Mouse (Mus musculus) frontal cortex, adult (tissue): ENCODE measurements at regions not wholly inside any gene's neighbourhood (a gene's known extent, or its start where the extent isn't known, plus 50 kb on each side); places are given as distances from the start of the nearest gene placed in this dataset.

ENCODE experiments used
- ATAC-seq: cut with Nextera tagmentation; 2 replicates; pipeline ENCODE4 v1.9.2; 2017; ENCODE audit warnings: mild to moderate bottlenecking, moderate library complexity, mixed read lengths; ENCODE audit not compliant: low TSS enrichment

- no peak for ATAC-seq
Measured at GRCm38 (mm10) chr19:52600410-52600809, 336.3 kb downstream of the Ins1 start.

- no peak for ATAC-seq
Measured at GRCm38 (mm10) chr19:52565401-52565800, 301.3 kb downstream of the Ins1 start.

- no peak for ATAC-seq
Measured at GRCm38 (mm10) chr19:52534758-52535157, 270.7 kb downstream of the Ins1 start.

GRCm38 (mm10) chr19:52525509-52525908, 261.4 kb downstream of the Ins1 start:
- no peak for ATAC-seq

DNA sequence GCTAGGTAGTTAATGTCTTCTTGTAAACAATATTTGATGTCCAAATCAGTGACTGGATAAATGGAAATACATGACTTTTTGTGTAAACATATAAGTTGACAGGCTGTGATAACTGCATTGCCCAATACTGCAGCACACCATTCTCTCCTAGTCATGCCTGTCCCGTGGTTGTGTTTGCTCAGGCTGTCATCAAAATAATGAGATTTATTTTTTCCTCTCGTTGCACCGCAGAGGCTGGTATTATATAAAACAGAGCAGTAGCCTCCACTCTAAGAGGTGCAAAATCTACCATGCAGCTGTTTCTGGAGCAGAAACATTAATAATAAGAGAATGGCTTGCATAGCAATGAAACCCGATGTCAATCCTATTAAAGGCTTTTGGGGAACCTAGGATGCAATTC, 239.2 kb downstream of the Ins1 start:
- ATAC-seq = no peak
